Mouse (Mus musculus) MEL (cell line): ENCODE results near the gene Rad17.

Source experiments
- EP300 ChIP-seq, 2 experiments: IDR thresholded peaks; 2 replicates each; pipeline ENCODE4 v1.6.1; 2011; ENCODE audit warnings: improper control_type of control experiment in 2 of 2, low read length in 2 of 2, low read depth in 1 of 2, mild to moderate bottlenecking in 1 of 2
- USF2 ChIP-seq, 2 experiments: IDR thresholded peaks; 2 replicates each; pipeline ENCODE4 v1.6.1; 2011 to 2012; ENCODE audit warnings: improper control_type of control experiment in 2 of 2, low read length in 2 of 2, borderline replicate concordance in 1 of 2, inconsistent platforms in 1 of 2, low read depth in 1 of 2, mild to moderate bottlenecking in 1 of 2; ENCODE audit not compliant: insufficient read depth in 1 of 2

- no peak for TF ChIP-seq USF2 (IDR thresholded peaks at IDR 0.05; ENCODE audit: borderline replicate concordance in 1 of 2, insufficient read depth in 1 of 2, low read depth in 1 of 2, low read length in 2 of 2)
- no peak for TF ChIP-seq EP300 (IDR thresholded peaks at IDR 0.05; ENCODE audit: low read depth in 1 of 2, low read length in 2 of 2)
These were observed 50.5 kb downstream of the Rad17 start for GRCm38 (mm10) chr13:100600317-100600716.
